Mouse (Mus musculus): ENCODE data around the gene Stac2.

The Stac2 gene

GRCm38 (mm10) chr11:98050520-98050815 is 2.8 kb downstream of the Stac2 start:
- DNase-seq: peak; percentile 50

DNA sequence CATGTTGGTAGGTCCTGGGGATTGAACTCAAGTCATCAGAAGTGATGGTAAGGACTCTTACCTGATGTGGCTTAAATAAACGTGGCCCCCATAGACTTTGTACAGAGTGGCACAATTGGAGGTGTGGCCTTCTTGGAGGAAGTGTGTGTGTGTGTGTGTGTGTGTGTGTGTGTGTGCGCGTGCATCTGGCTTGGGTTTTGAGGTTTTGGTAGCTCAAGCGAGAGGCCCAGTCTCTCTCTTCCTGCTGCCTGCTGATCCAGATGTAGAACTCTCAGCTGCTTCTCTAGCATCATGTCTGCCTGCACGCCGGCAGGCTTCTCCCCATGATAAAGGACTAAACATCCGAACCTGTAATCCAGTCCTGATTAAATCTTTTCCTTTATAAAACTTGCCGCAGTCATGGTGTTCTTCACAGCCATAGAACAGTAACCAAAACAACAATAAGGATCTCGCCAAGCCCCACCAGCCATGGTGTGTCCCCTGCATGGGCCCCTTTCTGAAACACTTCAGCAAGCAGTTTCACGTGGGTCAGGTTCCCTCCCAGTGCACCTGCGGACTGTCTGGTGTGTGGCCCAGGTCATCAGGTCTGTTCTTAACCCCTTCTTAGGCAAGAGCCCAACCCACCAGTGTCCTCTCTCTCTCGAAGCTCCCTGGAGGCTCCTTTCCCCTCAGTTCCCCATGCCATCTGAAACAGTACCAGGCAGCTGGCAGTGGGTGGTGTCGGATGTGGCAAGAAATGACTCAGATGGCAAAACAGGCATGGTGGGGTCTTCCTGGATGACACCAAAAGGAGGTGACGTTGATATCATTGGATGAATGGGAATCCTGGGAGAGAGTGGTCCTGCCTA is 3.4 kb downstream of the Stac2 start:
- peak; percentile 34 for DNase-seq

DNA sequence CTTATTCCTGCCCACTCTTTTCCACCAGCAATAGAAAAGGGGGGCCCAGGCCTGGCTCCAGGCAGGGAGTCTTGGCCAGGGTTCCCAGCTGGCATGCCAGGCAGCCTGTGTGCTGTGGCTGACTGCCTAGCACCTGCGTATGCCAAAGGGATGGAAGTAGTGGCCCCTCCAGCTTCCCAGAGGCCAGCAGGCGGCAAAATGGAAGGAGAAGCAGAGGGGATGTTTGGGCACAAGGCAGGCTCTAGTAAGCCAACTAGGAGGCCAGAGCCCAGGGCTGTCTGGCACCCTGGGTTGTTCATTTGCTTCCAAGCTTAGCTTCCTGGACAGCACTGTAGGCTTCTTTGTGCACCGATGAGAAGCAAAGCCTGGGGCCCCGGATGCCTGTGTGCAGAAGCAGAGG is 5.5 kb downstream of the Stac2 start:
- DNase-seq: peak; percentile 92

DNA sequence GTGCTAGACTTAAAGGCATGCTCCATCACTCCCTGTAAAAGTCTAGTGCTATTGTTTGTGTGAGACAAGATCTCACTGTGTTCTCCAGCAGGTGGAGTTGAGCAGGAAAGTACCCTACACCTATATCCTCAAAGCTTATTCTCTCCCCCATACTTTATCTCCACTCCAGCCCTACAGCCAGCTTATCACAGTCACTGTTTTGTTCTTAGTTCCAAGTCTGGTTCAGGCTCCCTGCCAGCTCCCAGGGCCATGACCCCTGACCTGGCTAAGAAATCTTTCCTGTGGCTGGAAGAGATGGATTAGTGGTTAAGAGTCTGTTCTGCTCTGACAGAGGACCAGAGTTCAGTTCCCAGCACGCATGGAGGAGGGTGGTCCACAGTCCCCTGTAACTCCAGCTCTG is 6.8 kb downstream of the Stac2 start:
- peak; percentile 43 for DNase-seq

- DNase-seq: peak; percentile 39
These were observed 7.7 kb downstream of the Stac2 start for GRCm38 (mm10) chr11:98045596-98045995.

- DNase-seq: peak; percentile 44
These were observed 9.2 kb downstream of the Stac2 start for GRCm38 (mm10) chr11:98044074-98044473.

GRCm38 (mm10) chr11:98042741-98043140 is 10.5 kb downstream of the Stac2 start:
- peak; percentile 23 for DNase-seq

DNA sequence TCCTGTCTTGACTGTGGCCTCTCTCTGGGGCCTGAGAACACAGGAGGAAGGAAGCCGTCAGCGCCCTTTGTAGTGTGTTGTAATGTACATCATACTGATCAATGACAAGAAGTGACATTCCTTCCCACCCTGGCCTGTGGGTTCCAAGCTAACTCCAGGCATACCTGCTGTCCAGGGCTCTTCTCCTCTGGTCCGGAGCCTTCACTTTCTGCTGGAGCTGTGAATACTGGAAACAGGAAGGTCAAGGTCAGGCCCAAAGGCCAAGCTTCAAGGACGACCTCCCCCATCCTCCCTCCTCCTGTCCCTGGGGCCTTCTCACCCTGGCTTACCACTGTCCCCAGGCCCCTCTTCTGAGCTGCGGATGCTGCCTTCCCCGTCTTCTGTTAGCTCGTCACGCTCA is 12.3 kb downstream of the Stac2 start:
- DNase-seq: no peak

- no peak for DNase-seq
These were observed 15.4 kb downstream of the Stac2 start for GRCm38 (mm10) chr11:98037871-98038270.

DNA sequence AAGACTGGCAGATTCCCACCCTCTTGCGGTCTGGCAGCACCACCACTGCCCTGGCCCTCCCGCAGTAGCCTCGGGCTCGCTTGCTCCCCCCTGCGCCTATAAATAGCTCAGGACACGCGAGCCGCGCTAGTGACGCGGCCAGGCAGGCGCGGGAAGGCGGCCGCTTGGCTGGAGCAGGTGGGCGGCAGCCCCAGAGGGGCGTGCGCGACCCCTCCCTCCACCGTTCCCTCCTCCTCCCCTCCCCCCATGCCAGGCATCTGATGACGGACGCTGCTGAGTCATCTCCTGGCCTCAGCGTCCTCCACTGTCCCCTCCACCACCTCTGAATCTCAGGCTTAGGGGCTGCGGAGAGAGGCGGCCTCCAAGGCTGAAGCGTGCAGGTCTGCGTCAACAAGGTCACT is 17.3 kb downstream of the Stac2 start:
- DNase-seq: peak; percentile 80

GRCm38 (mm10) chr11:98034840-98035239 is 18.4 kb downstream of the Stac2 start:
- DNase-seq: no peak

DNA sequence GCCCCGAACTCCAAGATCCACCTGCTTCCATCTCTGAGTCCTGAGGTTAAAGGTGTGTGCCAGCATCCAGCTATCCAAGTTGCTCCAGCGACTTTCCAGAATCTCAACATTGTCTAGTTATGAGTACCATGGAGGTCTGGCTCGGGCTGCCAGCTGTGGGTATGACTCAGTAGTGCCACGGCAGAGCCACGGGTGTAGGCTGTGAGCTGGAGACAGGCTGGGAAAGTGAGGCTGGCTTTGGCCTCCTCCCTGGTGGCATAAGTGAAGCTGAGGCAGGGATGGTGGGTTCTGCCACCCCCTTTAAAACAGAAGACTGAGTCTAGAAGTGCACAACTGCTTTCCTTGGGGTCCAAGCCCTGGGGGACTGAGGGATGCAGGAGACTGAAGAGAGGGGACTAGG is 19.2 kb downstream of the Stac2 start:
- DNase-seq: no peak

DNA sequence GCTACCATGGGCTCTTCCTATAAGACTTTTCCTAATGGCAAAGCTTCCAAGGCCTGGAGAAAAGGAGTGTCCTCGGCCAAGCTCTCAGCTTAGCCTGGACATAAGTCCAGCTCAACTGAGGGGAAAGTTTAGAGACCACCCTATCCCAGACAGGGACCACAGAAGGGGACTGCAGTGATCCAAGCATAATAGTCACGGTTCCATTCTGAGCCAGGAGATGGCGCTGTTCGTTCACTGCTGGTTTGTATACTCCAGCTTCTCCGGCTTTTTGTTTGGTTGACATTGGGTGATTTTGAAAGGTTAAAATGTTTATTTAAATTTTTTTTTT is 21.9 kb downstream of the Stac2 start:
- peak; percentile 64 for DNase-seq

- no peak for DNase-seq
These were observed 22.4 kb downstream of the Stac2 start for GRCm38 (mm10) chr11:98030701-98031442.

DNA sequence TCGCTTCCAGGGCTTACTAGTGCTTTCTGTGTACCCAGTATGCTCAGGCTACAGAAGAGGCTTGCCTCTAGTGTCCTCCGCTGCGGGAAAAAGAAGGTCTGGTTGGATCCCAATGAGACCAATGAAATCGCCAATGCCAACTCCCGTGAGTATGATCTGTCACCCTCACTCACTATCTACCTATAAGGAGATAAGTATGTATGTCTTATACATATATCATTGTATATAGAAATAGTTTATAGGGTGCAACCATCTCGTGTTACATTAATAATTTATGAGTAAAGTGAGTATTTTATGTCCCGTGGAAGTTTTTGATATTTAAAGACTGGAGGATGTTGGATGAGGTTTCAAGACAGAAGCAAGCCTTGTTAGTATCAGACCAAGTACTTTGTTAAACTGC is 25.5 kb downstream of the Stac2 start:
- DNase-seq: no peak

DNA sequence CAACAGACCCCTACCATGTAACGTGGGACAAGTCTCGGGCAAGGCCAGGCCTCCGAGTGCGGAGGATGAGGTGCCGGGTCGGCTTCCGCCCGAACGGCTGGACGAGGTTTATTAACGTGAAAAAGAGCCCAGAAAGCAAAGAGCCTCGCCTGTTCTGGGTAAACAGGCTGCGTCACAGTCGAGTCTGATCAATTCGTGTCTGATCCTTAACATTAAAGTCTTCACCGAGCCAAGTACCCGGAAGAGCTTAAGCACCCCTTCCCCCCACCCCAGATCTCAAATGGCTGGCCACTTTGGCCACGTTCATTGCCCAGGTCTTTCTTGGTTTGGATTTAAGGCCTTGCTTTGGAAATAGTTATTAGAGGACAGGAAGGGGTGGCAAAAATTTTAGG is 26.0 kb downstream of the Stac2 start:
- DNase-seq: no peak

DNA sequence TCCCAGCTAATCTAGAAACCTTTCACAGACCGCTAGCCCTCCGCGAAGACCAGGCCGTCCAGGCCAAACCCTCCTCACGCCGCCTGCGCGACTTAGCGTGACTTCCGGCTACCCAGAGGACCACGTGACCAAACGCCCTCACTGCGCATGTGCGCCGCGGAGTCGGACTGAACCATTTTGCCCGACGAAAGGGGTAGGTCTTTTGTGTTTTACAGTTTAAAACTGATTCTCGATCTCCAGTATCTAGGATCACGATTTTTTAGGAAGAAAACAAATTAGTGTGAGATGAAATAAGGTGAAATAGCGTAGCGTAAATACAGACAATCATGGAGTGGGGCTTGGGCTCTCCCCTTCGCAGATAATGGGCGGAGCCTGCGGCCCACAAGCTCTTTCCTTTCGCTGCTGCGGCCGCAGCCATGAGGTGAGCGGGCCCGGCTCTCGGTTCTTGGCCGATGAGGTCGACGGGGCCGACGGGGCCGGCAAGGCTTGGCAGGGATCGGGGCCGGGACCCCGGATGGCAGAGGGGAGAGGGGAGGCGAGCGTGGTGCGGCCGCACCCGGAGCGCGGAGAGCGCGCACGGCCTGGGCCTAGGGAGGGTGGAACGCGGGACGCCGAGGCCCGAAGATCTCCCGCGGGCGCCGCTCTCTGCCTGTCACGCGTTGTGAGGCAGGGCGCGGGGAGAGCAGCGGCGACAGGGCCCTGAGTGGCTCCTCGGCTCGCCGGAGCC is 26.5 kb downstream of the Stac2 start, which contains the start of gene Rpl19:
Gene Rpl19, plus strand, starts transcription at position 141 of the 727 bp plus-strand sequence.
- peak; percentile 92 for DNase-seq

GRCm38 (mm10) chr11:98026248-98026569 is 27.1 kb downstream of the Stac2 start:
- DNase-seq: no peak

DNA sequence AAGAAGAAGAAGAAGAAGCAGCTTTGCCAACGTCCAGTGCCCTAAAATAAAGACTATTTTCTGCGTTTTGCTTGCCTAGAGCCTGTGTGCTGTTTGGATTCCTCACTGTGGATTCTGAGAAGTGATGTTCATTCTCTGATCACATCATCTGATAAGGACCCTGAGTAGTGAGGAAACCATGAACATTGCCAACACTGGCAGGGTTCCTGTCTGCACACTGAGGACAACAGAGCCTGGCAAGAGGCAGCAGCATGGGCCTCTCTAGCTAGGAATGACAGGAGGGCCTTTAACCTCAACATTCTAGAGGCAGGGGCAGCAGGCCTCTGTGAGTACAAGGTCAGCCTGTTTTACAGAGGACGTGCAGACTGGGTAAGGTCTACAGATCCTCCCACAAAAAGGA is 28.7 kb downstream of the Stac2 start:
- no peak for DNase-seq

GRCm38 (mm10) chr11:98022555-98023371 is 30.5 kb downstream of the Stac2 start, which contains the start of gene Cacnb1:
TSS of gene Cacnb1 (minus strand) at chr11:98023034.
- DNase-seq: no peak

DNA sequence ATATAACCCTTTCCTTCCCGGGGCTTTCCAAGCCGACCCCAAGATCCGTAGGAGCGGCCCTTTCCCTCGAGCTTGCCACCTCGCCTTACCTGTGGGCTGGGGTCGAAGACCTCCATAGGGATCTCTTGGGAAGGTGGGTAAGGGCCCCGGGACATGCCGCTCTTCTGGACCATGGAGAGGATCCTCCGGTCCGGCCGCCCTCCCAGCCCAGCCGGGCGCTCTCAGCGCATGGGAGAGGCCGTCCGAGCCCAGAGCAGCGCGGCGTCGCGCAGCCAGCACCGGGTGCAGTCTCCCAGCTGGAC is 31.1 kb downstream of the Stac2 start:
- no peak for DNase-seq

- DNase-seq: peak; percentile 69
These were observed 31.6 kb downstream of the Stac2 start for GRCm38 (mm10) chr11:98021565-98022252.

- no peak for DNase-seq
These were observed 32.1 kb downstream of the Stac2 start for GRCm38 (mm10) chr11:98021118-98021517.
